Mouse (Mus musculus) embryonic facial prominence, embryonic 11.5 days (tissue): ENCODE measurements at regions not wholly inside any gene's neighbourhood (a gene's known extent, or its start where the extent isn't known, plus 50 kb on each side); places are given as distances from the start of the nearest gene placed in this dataset.

Experiments used
- ATAC-seq: fragments of 200-750 bp; cut with Nextera tagmentation; replicated peaks from 2 replicates; pipeline ENCODE4 v1.8.0; 2017; ENCODE audit warnings: low read depth; ENCODE audit not compliant: insufficient number of reproducible peaks, low FRiP score, low TSS enrichment
- DNase-seq: peaks from one replicate; pipeline ENCODE4 v3.0.0-alpha.2; 2015; ENCODE audit warnings: low spot score
- H3K27ac ChIP-seq: fragments of 300-500 bp; sonication (generic); replicated peaks from 2 replicates; pipeline ENCODE4 v1.5.1; 2014; ENCODE audit warnings: mild to moderate bottlenecking, low read depth, low read length, control low read depth
- H3K27me3 ChIP-seq: fragments of 300-500 bp; sonication (generic); 2 replicates; pipeline ENCODE4 v1.6.1; 2014; ENCODE audit warnings: mild to moderate bottlenecking, low read length, moderate library complexity, mixed read lengths; ENCODE audit not compliant: control insufficient read depth, insufficient read depth
- H3K36me3 ChIP-seq: fragments of 300-500 bp; sonication (generic); replicated peaks from 2 replicates; pipeline ENCODE4 v1.6.1; 2014; ENCODE audit warnings: low read depth, mild to moderate bottlenecking, low read length, moderate library complexity, mixed read lengths; ENCODE audit not compliant: control insufficient read depth, insufficient read depth
- H3K4me1 ChIP-seq: fragments of 300-500 bp; sonication (generic); 2 replicates; pipeline ENCODE4 v1.6.1; 2014; ENCODE audit warnings: low read length, mixed read lengths; ENCODE audit not compliant: control insufficient read depth, insufficient read depth
- H3K4me2 ChIP-seq: fragments of 300-500 bp; sonication (generic); 2 replicates; pipeline ENCODE4 v1.6.1; 2014; ENCODE audit warnings: low read depth, mild to moderate bottlenecking, control low read depth, low read length, moderate library complexity
- H3K4me3 ChIP-seq: fragments of 300-500 bp; sonication (generic); 2 replicates; pipeline ENCODE4 v1.5.1; 2014; ENCODE audit warnings: low read depth, low read length, control low read depth
- H3K9ac ChIP-seq: fragments of 300-500 bp; sonication (generic); replicated peaks from 2 replicates; pipeline ENCODE4 v1.6.1; 2014; ENCODE audit warnings: mild to moderate bottlenecking, control low read depth, low read length
- H3K9me3 ChIP-seq: fragments of 300-500 bp; sonication (generic); replicated peaks from 2 replicates; pipeline ENCODE4 v1.6.1; 2016; ENCODE audit warnings: mild to moderate bottlenecking, low read length, inconsistent platforms, mixed read lengths; ENCODE audit not compliant: control insufficient read depth
- WGBS: fragments of 180-500 bp; shearing (Covaris S2); extraction: QIAGEN DNeasy Blood & Tissue Kit; methylation state at CpG from one replicate; pipeline ENCODE4 v1.1.7; 2014; 5-methylcytosine and 5-hydroxymethylcytosine counted together

- DNase-seq (peak; percentile 79), ATAC-seq (peak; percentile 62)
- Histone ChIP-seq H3K4me1 (no peaks in the 10 kb centered on the region), H3K9me3 (no peaks in the 10 kb centered on the region), H3K36me3 (no peaks in the 10 kb centered on the region), H3K27me3 (no peaks in the 10 kb centered on the region), H3K27ac (0 out of 2 replicates have a peak overlapping the region, but pooled peaks have one; percentile 47), H3K9ac (no peak overlapping the region), H3K4me2 (no peak overlapping the region), H3K4me3 (no peak overlapping the region)
- WGBS: 31% methylated on average over 7 of the region's 7 CpGs
Observed at GRCm38 (mm10) chr4:35477211-35478005, 251.4 kb upstream of the C9orf72 start.

- Histone ChIP-seq H3K4me3 (no peak overlapping the region), H3K4me2 (no peak overlapping the region), H3K4me1 (no peaks in the 10 kb centered on the region), H3K27me3 (no peaks in the 10 kb centered on the region), H3K36me3 (no peaks in the 10 kb centered on the region), H3K9me3 (no peaks in the 10 kb centered on the region), H3K9ac (no peak overlapping the region), H3K27ac (no peak overlapping the region)
- 78% methylated on average over 4 of the region's 4 CpGs for WGBS
- ATAC-seq (no peak), DNase-seq (no peak)
Observed at GRCm38 (mm10) chr4:35474020-35474419, 248.0 kb upstream of the C9orf72 start.
